Mouse (Mus musculus) inflammation-experienced regulatory T-cells, adult 6 months (primary cell): ENCODE results near the gene Gm10160. TPM values are rescaled to one million over a fixed set of nuclear protein-coding genes. Genes with fewer than 3 reads are reported as not detected.

Experiments used
- ATAC-seq: one replicate; pipeline ENCODE4 v1.8.0; 2017
- polyA plus RNA-seq, 3 experiments: library from polyadenylated mRNA; unstranded; fragments of 100-300 nt; shearing (Covaris generic); gene quantifications; one replicate each; pipeline ENCODE4 v1.2.1; 2017

Gene Gm10160
- not detected for polyA plus RNA-seq

- ATAC-seq, result no peak
Observed at GRCm38 (mm10) chr7:81855694-81856093, at the start of gene Gm10160. Gene Gm10160, minus strand, starts transcription at chr7:81855794.

GRCm38 (mm10) chr7:81904926-81905325, 49.3 kb upstream of the Gm10160 start:
- no peak for ATAC-seq

DNA sequence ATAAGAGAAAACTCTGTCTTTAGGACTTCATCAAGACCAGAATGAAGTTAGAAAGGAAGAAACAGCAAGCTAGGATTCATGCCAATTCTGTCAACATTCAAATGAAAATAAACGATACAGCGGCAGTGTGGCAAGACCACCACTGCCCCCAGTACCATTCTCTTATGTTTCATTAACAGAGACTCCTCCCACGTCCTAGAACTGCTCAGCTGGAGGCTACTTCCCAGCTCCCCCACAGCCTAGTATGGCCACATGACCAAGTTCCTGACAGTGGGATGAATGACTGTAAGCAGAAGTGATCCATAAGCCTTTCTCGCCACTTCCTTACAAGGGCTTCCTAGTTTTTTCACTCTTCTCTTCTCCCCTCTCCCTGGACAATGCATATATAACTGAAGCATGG, 48.5 kb upstream of the Gm10160 start:
- no peak for ATAC-seq

DNA sequence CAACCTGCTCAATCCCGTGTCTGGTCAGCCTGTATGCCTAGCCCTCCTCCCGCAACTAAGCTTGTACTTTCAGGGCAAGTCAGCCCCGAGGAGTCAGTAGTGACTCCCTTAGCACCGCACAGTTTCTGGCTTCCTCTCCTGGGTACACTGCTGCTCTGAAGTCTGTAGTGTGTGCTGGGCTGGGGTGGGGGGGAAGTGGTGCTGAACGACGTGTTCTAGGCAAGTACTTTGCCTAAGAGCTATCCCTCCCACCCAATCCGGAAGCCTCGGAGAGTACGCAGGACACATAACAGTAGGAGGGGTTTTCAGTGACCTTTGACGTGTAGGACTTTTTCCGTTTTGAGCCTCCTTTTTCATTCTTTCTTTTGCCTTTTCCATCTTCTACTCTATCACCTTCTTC, 43.8 kb upstream of the Gm10160 start:
- no peak for ATAC-seq

- ATAC-seq, result no peak
Observed at GRCm38 (mm10) chr7:81885128-81885527, 29.5 kb upstream of the Gm10160 start.

- ATAC-seq, result no peak
Observed at GRCm38 (mm10) chr7:81881600-81881999, 26.0 kb upstream of the Gm10160 start.

DNA sequence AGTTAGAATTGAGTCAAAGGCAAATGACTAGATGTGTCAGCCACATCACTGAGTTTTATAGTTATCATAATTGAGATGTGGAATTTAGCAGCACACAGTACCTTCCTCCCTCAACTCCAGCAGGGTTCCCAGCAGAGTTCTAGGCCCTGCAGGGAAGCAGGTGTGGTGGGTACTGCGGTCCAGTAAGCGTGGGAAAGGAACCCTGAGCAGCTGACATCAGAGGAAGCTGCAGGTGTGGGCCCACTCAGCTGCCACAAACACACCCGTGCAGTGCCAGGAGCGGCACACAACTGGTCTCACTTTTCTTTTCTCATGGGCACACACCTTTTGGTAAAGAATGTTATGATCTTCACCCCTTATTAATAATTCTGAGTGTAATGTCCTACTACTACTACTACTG, 25.2 kb upstream of the Gm10160 start:
- ATAC-seq, result no peak

- no peak for ATAC-seq
Observed at GRCm38 (mm10) chr7:81880286-81880685, 24.7 kb upstream of the Gm10160 start.

- ATAC-seq, result no peak
Observed at GRCm38 (mm10) chr7:81875372-81875771, 19.8 kb upstream of the Gm10160 start.

- no peak for ATAC-seq
Observed at GRCm38 (mm10) chr7:81874636-81875035, 19.0 kb upstream of the Gm10160 start.

DNA sequence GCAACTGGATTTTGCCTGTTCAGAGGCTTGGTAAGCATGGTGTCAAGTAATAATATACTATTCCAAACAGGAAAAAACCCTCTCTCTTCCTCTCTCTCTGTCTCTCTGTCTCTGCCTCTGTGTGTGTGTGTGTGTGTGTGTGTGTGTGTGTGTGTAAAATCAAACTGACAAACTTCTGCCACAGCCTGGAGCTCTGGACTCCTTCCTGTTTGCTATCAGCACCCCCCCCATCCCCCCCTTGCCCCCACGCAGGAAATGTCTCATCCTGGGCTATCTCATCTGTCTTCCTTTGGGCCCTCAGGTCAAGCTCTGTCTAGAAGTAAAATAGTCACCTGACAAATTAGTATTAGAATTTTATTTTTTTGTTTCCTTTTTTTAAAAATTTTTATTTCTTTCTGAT, 18.2 kb upstream of the Gm10160 start:
- no peak for ATAC-seq

- ATAC-seq, result no peak
Observed at GRCm38 (mm10) chr7:81872493-81873013, 17.0 kb upstream of the Gm10160 start.

DNA sequence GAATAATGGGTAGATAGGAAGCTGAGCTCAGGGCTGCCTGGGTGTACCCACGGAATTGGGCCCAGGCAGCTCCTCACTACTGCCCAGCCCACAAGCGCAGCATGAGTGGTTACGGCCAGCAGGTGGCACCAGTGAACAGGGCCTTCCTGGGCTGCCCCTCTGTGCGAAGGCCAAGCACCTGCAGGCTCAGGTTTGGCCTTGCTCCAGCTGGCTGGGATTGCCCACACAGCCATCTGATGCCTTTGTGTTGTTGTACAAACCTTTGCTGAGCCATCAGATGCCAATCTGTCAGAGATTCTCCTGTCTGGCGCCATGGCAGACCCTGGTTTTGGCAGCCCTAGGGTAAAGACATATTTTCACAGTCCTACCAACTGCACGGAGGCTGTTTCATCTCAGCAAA, 12.6 kb upstream of the Gm10160 start:
- peak; percentile 37 for ATAC-seq

DNA sequence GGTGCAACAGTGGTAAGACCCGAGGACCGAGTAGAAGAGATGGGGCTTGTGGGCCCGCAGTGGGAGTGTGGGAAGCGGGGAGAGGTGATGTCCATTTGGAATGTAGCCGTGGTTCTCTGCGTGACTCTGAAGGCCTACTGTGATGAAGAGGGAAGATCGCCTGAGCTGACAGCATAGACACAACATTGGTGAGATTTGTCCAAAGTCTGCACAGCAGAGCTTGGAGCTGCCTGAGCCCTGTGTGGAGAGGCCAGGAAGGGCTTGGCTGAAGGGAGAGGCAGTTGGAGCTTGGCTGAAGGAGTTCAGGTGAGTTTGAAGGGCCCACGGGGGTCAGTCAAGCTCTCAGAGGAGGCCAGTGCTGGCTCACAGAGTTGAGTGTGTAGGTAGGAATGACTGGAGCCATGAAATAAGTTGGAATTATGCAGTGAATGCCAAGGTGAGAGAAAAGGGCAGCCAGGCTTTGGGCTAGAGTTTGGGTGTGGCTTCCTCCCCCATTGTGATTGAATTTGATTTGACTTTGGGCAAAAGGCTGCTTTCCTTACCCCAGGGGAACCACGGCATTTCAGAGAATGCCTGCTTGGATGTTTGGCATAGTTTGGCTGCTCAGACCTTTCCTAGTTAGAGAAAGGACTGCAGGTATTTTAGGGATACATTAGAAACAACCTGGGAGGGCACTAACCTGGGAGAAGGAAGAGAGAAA, 11.8 kb upstream of the Gm10160 start:
- ATAC-seq, result no peak

DNA sequence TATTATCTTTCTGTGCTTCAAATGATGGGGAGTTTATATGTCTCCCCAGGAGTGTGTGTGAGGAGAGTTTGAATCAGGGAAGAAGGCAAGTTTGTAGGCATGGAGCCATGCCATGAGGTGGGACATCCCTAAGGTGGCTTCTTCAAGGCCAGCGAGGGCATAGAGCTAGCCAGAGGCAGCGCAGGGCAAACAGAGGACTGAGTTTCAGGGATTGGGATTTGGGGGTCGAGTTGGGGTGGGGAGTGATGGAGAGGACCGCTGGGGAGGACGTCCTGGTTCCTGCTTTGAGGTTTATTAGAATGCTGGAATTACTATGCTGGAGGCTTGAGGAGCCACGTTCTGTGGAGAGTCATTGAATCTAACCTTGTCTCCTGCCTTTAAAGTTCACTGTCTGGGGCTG, 10.3 kb upstream of the Gm10160 start:
- no peak for ATAC-seq

- ATAC-seq, result no peak
Observed at GRCm38 (mm10) chr7:81864552-81864951, 9.0 kb upstream of the Gm10160 start.

GRCm38 (mm10) chr7:81862587-81863583, 7.3 kb upstream of the Gm10160 start:
- ATAC-seq, result peak; percentile 88

DNA sequence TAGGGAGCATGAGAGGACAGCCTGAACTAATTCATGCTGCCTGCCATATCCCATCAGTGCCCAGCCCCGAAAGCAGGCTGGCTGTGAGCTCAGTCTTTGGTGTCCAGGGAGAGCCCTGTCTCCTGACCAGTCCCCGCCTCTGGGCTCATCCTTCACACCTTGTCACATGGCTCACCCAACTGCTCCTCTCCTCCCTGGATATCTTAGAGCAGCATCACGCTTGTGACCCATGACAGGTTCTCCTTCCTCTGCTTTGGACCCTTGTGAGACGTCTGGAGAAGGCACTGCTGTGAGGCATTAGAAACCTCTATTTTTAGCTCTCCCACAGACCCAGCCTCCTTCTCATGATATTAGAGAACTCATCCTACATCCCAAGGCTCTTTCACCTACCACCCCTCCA, 6.3 kb upstream of the Gm10160 start:
- ATAC-seq, result no peak

GRCm38 (mm10) chr7:81861461-81861860, 5.9 kb upstream of the Gm10160 start:
- ATAC-seq, result no peak

DNA sequence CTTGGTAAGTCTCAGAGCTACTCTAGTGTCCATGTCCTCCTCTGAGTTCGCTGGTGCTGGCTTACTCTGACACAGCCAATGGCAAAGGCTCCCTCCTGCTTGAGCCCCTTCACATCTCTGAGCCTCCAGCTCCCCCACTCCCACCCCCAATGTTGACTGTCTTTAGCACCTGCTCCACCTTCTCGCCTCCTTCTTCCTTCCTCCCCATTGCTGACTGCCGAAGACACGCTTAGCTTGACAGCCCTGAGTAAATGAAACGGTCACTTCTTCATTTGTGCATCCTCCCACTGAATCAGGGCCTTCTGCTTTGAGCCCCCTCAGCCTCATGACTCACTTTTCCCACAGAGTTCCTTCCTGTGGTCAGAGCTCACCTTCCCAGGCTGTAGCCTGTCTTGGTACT, 5.4 kb upstream of the Gm10160 start:
- no peak for ATAC-seq

DNA sequence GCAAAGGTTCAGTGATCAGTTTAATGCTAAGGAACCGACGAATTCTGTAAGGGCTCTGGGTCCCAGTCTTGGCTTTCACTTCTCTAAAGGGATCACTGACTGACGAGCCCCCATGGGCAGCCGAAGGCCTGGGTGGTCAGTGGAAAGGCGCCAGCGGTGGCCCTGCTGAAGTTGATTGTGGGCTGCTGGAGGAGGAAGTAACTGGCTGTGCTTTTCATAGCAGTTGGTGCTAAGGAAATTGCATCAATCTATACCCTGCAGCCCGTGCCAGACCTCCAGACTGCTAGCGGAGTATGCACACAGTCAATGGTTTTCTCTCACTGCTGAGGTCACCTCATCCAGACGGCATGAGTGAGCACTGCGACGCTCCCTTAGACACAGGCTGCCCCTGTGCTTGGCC, 4.5 kb upstream of the Gm10160 start:
- no peak for ATAC-seq

DNA sequence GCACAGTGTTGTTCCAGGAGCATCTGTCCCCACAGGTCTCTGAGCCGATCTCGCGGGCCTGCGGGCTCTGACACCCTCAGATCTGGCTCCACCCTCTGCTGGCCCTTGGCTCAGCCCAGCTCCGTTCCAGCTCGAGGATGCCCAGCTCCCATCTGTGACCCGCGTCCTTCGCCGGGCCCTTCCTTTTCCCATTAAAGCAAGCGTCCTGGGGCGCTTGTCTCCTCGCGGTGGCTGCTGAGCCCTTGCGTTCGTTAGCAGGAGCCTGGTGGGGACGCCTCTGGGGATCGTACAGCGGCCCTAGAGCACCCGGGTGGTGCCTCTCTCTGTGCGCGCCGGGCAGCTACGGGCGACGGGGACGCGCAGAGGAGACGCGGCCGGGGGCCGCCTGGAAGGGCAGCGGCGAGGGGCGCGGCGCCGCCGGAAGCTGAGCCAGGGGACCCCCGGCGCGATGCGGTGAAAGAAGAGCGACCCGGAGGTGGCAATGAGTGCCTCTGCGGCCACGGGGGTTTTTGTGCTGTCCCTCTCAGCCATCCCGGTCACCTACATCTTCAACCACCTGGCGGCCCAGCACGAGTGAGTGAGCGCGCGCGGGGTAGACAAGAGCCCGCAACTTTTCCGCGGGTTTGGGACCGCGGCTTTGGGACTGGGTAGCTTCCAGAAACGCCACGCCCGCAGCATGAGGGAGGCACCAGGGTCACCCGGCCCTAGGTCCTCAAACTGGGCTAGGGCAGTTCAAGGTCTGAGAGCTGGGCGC, 3.6 kb upstream of the Gm10160 start, which contains the start of gene Tm6sf1:
TSS of gene Tm6sf1 (plus strand) at position 34 of the 754 bp plus-strand sequence.
- ATAC-seq, result no peak

DNA sequence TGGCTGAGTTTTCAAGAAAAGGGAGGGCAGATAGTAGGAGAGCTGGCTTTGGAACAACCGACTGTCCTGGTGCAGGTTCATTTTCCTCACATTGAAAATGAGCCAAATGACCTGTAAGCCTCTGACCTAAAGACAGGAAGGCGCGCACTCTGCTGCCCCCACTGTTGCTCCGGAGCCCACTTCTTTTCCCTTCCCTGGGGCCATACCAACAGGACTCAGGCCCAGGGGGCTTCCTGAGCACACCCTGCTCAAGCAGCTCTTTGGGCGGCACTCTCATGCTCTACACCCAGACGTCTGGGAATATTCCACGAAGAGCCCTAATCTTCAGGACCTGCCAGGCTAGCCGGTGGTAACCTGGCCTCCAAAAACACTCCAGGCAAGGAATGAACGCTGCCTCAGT, 2.6 kb upstream of the Gm10160 start:
- ATAC-seq, result no peak
